Mouse (Mus musculus) embryonic stem cell, embryonic (primary cell): Measurements from ENCODE around the gene Scimp.

Experiments
- CTCF ChIA-PET, 4 experiments: fragments of 300-600 bp in 2 of 4; fragments of 350-600 bp in 2 of 4; sonication (Branson Sonifier 250); formaldehyde crosslinking; loops; one replicate each; lab custom pipeline; 2022; ENCODE audit warnings: inconsistent platforms in 2 of 4; lab: Charles Lee
- POLR2A ChIA-PET, 4 experiments: fragments of 300-600 bp in 2 of 4; fragments of 350-600 bp in 2 of 4; sonication (Branson Sonifier 250); formaldehyde crosslinking; loops; one replicate each; lab custom pipeline; 2022; ENCODE audit warnings: antibody characterized with exemption in 4 of 4, inconsistent platforms in 1 of 4; lab: Charles Lee

The Scimp gene

GRCm38 (mm10) chr11:70762641-70763040, 49.7 kb downstream of the Scimp start:
- CTCF ChIA-PET = interaction anchor here in 1 of 4 experiments (0.5 kb wide), 1 partner anchor 480 kb away, joined by 5 read pairs; no protein-coding TSS in a partner anchor
- POLR2A ChIA-PET = interaction anchor here in 1 of 4 experiments (0.7 kb wide), 1 partner anchor 118 kb away, joined by 3 read pairs; no protein-coding TSS in a partner anchor

DNA sequence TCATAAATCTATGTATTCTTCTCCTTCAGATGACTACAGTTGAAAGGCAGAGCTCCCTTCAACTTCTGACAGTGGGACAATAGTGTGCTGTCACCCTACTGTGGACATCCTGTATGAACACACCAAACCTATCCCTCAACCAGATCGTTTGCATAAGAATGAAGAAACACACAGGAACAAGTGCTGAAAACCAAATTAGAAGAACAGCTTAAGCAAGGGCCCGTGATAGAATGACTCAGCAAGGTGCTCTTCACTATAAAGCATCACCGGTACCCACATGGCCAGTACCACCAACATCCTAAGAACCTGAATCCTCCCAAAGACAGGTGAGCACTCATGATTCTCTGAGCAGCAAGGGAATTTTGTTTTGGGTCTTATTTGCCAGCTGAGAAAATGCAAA, 51.9 kb downstream of the Scimp start:
- CTCF ChIA-PET = interaction anchor here in 1 of 4 experiments (1.3 kb wide), 1 partner anchor 17 kb away, joined by 3 read pairs; no protein-coding TSS in a partner anchor
- POLR2A ChIA-PET = interaction anchor here in 1 of 4 experiments (0.6 kb wide), 1 partner anchor 83 kb away, joined by 5 read pairs; no protein-coding TSS in a partner anchor

GRCm38 (mm10) chr11:70755645-70756044, 56.7 kb downstream of the Scimp start:
- CTCF ChIA-PET = interaction anchor here in 3 of 4 experiments (0.6 to 3.8 kb wide), 24 partner anchors 9 to 343 kb away, joined by 3 to 25 read pairs (median 3); partner anchors contain the start of genes 4930544D05Rik (in 1 of the 3), Arrb2 (in 1 of the 3), Gp1ba (in 1 of the 3) and Zfp3 (in 1 of the 3)

DNA sequence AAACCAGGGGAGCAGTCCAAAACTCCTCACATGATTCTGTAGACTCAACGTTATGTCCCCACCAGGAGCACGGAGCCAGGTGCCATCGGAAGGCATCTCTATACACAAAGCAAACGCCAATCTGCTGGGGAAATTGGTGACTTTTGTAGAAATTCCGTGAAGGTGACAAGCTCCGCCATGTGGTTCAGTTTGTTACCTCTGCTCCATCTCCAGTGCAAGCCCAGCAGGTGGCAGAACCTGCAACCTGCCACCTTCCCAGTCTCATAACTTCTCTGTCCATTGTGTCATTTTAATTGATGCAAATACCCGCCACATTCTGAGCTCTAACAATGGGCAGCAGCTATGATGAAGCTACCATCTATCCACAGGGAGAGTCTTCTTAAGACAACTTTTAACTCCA, 57.4 kb downstream of the Scimp start:
- ChIA-PET CTCF (interaction anchor here (0.6 to 3.8 kb wide), 26 partner anchors 9 to 342 kb away, joined by 3 to 25 read pairs (median 3); partner anchors contain the start of genes 4930544D05Rik (in 1 of the 4), Arrb2 (in 1 of the 4), Gp1ba (in 1 of the 4) and Tm4sf5 (in 1 of the 4)), POLR2A (interaction anchor here in 3 of 4 experiments (0.8 to 1.9 kb wide), 10 partner anchors 11 to 139 kb away, joined by 3 to 6 read pairs (median 3); partner anchors contain the start of genes 4930544D05Rik (in 1 of the 3), Camta2 (in 1 of the 3), Rnf167 (in 1 of the 3) and Spag7 (in 1 of the 3))

More at GRCm38 (mm10) chr11:70755645-70756044, 56.7 kb downstream of the Scimp start:
- POLR2A ChIA-PET = interaction anchor here in 3 of 4 experiments (0.7 to 1.9 kb wide), 9 partner anchors 12 to 434 kb away, joined by 3 to 6 read pairs (median 4); partner anchors contain the start of genes Camta2 (in 1 of the 3) and Spag7 (in 1 of the 3)

DNA sequence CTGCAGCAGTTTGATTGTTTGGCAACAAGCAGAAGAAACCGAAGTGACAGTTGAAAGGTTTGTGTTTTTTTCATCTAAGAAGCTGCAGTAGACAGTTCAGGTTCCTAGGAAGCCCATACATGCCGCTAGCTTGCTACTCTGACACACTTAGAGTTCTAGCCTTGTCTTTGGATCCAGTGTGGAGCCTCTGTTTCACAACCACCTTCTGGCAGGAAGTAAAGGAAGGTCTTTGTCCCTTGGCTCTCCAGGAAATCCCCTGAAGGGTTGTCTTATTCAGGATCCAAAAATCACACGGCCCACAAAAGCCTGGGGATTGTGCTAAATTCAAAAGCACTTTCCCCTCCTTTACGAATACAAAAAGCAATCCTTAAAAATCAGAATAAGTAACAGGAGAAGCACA, 57.9 kb downstream of the Scimp start:
- ChIA-PET CTCF (interaction anchor here in 3 of 4 experiments (0.7 to 3.8 kb wide), 20 partner anchors 9 to 250 kb away, joined by 3 to 25 read pairs (median 3); partner anchors contain the start of genes 4930544D05Rik (in 1 of the 3), Tm4sf5 (in 1 of the 3) and Zfp3 (in 1 of the 3)), POLR2A (interaction anchor here in 3 of 4 experiments (0.8 to 1.9 kb wide), 8 partner anchors 10 to 139 kb away, joined by 3 to 6 read pairs (median 4); partner anchors contain the start of genes 4930544D05Rik (in 1 of the 3), Camta2 (in 1 of the 3), Rnf167 (in 1 of the 3) and Spag7 (in 1 of the 3))

DNA sequence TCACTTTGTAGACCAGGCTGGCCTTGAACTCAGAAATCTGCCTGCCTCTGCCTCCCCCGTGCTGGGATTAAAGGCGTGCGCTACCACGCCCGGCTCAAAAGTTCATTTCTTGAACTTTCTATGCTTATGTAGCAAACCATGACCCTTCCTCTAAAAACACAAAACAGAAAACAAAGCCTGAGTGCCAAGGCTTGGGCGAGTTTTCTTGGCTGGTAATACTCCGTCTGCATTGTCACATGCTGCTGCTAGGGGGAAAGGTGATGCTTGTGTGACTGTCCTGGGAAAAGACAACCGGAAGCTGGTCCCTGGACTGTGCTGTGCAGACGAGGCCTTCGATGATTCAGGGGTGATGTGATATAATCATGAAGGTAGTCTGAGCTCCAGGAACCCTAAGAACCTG, 59.2 kb downstream of the Scimp start:
- POLR2A ChIA-PET = no interaction called here
- CTCF ChIA-PET = interaction anchor here in 1 of 4 experiments (3.8 kb wide), 1 partner anchor 25 kb away, joined by 25 read pairs; no protein-coding TSS in a partner anchor

- CTCF ChIA-PET = interaction anchor here in 2 of 4 experiments (0.8 to 3.8 kb wide), 3 partner anchors 25 to 123 kb away, joined by 3 to 25 read pairs (median 5); no protein-coding TSS in a partner anchor
- POLR2A ChIA-PET = interaction anchor here in 1 of 4 experiments (0.5 kb wide), 1 partner anchor 227 kb away, joined by 3 read pairs; the partner anchor contains the start of gene Psmb6
These were observed 59.9 kb downstream of the Scimp start for GRCm38 (mm10) chr11:70752337-70753017.

DNA sequence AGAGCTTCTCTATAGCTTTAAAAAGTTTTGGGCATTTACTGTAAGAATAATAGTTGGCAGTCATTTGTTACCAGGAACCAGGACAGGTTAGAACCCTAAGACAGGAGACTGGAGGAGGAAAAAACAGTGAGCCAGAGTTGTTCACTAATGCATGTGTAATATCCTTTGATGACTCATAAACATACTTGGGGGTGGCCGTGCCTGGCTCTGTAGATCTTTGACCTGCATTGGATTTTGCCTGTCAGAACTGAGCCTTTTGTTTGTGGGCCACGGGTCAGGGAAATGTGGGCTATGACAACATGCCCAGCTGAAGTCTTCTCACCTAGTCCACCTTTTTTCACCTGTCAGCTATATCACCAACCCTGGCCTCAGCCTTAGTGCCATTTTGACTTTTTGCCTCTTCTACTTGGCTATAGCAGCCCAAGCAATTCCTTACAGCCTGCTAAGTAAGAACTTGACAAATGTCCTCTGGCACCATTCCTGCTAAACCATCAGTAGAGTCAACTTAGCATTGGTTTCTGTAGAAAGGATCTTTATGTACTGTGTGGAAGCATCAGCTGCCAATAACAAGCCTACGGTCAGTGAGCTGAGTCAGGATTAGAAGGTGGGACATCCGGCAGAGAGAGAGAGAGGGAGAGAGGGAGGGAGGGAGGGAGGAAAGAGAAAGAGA, 64.4 kb downstream of the Scimp start:
- POLR2A ChIA-PET = interaction anchor here in 1 of 4 experiments (1.0 to 1.4 kb wide), 2 partner anchors 10 to 79 kb away, joined by 3 to 4 read pairs; partner anchors contain the start of gene Spag7

GRCm38 (mm10) chr11:70745636-70746035, 66.8 kb downstream of the Scimp start:
- ChIA-PET CTCF (interaction anchor here in 3 of 4 experiments (0.6 to 1.4 kb wide), 5 partner anchors 9 to 1482 kb away, joined by 4 to 5 read pairs (median 4); no protein-coding TSS in a partner anchor), POLR2A (interaction anchor here in 1 of 4 experiments (0.6 to 0.7 kb wide), 2 partner anchors 21 to 513 kb away, joined by 9 to 13 read pairs; no protein-coding TSS in a partner anchor)

More for the DNA sequence above, 64.4 kb downstream of the Scimp start:
- CTCF ChIA-PET = interaction anchor here in 2 of 4 experiments (0.6 to 0.9 kb wide), 2 partner anchors 30 to 67 kb away, joined by 3 read pairs; no protein-coding TSS in a partner anchor

GRCm38 (mm10) chr11:70742581-70743459, 69.6 kb downstream of the Scimp start:
- ChIA-PET POLR2A (interaction anchor here in 1 of 4 experiments (0.9 to 2.1 kb wide), 7 partner anchors 9 to 128 kb away, joined by 3 to 6 read pairs (median 3); partner anchors contain the start of gene 4930544D05Rik), CTCF (interaction anchor here in 2 of 4 experiments (1.2 to 2.0 kb wide), 3 partner anchors 13 to 120 kb away, joined by 3 to 6 read pairs (median 5); no protein-coding TSS in a partner anchor)

DNA sequence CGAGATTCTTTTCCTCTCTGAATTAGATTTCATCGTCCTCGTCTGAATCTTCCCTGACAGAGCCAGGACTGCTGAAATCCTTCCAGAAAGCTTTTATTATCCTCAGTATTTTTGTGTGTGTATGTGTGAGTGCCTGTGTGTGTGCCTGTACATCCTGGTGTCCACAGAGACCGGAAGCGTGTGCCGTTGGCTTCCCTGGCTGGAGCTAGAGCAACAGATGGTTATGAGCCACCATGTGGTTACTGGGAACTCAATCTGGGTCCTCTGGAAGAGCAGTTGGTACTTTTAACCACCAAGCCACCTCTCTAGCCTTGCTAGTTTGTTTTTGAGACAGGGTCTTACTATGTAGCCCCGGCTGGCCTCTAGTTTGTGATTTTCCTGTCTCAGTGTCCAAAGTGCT, 70.3 kb downstream of the Scimp start:
- POLR2A ChIA-PET = interaction anchor here in 1 of 4 experiments (0.8 to 2.1 kb wide), 3 partner anchors 8 to 127 kb away, joined by 3 to 6 read pairs (median 4); partner anchors contain the start of gene 4930544D05Rik
- CTCF ChIA-PET = interaction anchor here in 2 of 4 experiments (1.2 to 1.9 kb wide), 2 partner anchors 13 to 119 kb away, joined by 3 to 5 read pairs; no protein-coding TSS in a partner anchor

DNA sequence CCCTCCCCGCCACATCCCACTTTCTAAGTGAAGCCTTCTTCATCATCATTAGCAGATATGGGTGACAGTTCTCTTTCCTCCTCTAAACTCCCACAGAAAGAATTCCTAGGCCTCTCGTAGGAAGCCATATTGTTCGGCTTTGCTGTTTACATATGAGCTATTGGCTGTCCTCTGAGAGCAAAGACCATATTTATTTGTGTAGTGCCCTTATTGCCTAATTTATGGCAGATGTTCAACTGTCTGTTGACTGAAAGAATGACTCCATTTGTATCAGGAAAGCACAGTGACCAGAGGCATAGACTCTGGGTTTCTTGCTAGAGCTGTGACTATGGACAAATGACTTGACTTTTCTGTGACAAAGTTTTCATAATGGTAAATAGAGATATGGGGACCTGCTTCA, 70.8 kb downstream of the Scimp start:
- ChIA-PET CTCF (interaction anchor here in 2 of 4 experiments (1.2 to 1.9 kb wide), 2 partner anchors 14 to 119 kb away, joined by 3 to 5 read pairs; no protein-coding TSS in a partner anchor), POLR2A (interaction anchor here in 1 of 4 experiments (0.8 kb wide), 1 partner anchor 73 kb away, joined by 3 read pairs; no protein-coding TSS in a partner anchor)
